Mouse (Mus musculus) intestine, postnatal 0 days (tissue): ENCODE data around the gene Fam133b. TPM values are rescaled to one million over a fixed set of nuclear protein-coding genes. Genes with fewer than 3 reads are reported as not detected.

Experiments used
- polyA plus RNA-seq: library from polyadenylated mRNA; unstranded; fragments of >200 nt; fragmentation: Nextera tagmentation; extraction: Ambion mirVana; gene quantifications from 2 replicates; pipeline ENCODE4 v1.2.1, GENCODE M21; 2015

Fam133b gene
- polyA plus RNA-seq, 1 experiment from 2014 or later = 14.9 TPM

Other genes starting within 250 kb of the Fam133b start
- 12.7 and 13.2 TPM in 2 replicates for gene Cdk6, start 202.3 kb upstream of the Fam133b start, polyA plus RNA-seq
- gene 1700109H08Rik, start 27.7 kb downstream of the Fam133b start, polyA plus RNA-seq = 0.35 and 0.55 TPM in 2 replicates
- gene Pex1, start 52.2 kb downstream of the Fam133b start, polyA plus RNA-seq = 12.3 and 12.4 TPM in 2 replicates
- 5.8 and 6.5 TPM in 2 replicates for gene Rbm48, start 52.8 kb downstream of the Fam133b start, polyA plus RNA-seq
- gene Tmbim7, start 107.3 kb downstream of the Fam133b start, polyA plus RNA-seq = not detected in 2 replicates
- gene Gatad1, start 113.4 kb downstream of the Fam133b start, polyA plus RNA-seq = 41.2 and 41.8 TPM in 2 replicates